In the genomic region with DNA sequence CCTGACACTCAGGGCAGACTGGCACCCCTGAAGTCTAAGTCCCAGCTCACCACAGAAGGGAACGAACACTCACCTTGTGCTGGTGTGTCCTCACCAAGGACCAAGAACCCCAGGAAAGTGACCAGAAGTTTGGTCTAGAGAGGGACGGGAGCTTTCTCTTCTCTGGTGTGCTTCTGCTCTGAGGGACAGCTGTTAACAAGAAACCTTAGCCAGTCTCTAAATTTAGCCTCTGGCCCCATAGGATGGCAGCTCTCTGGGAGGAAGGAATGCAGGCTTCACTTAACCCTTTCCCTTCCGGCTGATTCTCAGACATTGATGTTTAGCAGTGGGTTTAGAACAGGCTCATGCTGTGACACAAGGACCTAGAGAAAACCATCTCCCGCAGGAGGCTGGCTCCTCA, we compare ENCODE assay signal across 12 mouse cellular contexts. TPM values are rescaled to one million over a fixed set of nuclear protein-coding genes. Genes with fewer than 3 reads are reported as not detected.
DNase-seq lines count a peak whose midpoint lies in the region; ATAC-seq lines count a peak whose summit lies in the region.
"Had no signal": no experiment of that assay in that cellular context is flagged by ENCODE, and none has a peak within 500 bp of the region (broad histone marks: within the 10 kb centered on the region; RNA-seq: fewer than 3 reads in every experiment).

A gene (minus strand): TSS at position 204 of the 400 bp plus-strand sequence.

- H3K9me3 ChIP-seq in hindbrain, embryonic 11.5 days (ENCODE audit: control insufficient read depth, low read length) = no peaks in the 10 kb centered on the region
- no peaks in the 10 kb centered on the region for H3K9me3 ChIP-seq in hindbrain, embryonic 14.5 days (ENCODE audit: control insufficient read depth, low read length)
- H3K9me3 ChIP-seq in liver, embryonic 11.5 days (ENCODE audit: control insufficient read depth, low read length) = no peaks in the 10 kb centered on the region

- no peak within 1 kb of the TSS for H3K4me3 ChIP-seq in hindbrain, embryonic 11.5 days (ENCODE audit: low read depth, low read length)
- H3K4me3 ChIP-seq in hindbrain, embryonic 14.5 days (replicated peaks; ENCODE audit: low read length) = no peak within 1 kb of the TSS
- H3K4me3 ChIP-seq in liver, embryonic 11.5 days (ENCODE audit: low read depth, low read length) = no peak within 1 kb of the TSS

- H3K9ac ChIP-seq in hindbrain, embryonic 11.5 days (ENCODE audit: low read depth, low read length) = 0 out of 2 replicates have a peak within 1 kb of the TSS, but pooled peaks have one; percentile 12
- H3K9ac ChIP-seq in hindbrain, embryonic 14.5 days = no peak within 1 kb of the TSS
- no peak within 1 kb of the TSS for H3K9ac ChIP-seq in liver, embryonic 11.5 days (ENCODE audit: low read depth, low read length)
- H3K9ac ChIP-seq: liver, embryonic 14.5 days had no signal

- no peaks in the 10 kb centered on the region for H3K27me3 ChIP-seq in hindbrain, embryonic 11.5 days (ENCODE audit: control insufficient read depth, insufficient read depth, low read length)
- no peaks in the 10 kb centered on the region for H3K27me3 ChIP-seq in hindbrain, embryonic 14.5 days (ENCODE audit: control insufficient read depth, insufficient read depth, low read length)
- H3K27me3 ChIP-seq in liver, embryonic 11.5 days (replicated peaks; ENCODE audit: control insufficient read depth, insufficient read depth, low read length) = no peaks in the 10 kb centered on the region

- peak; percentile 35 for DNase-seq in hindbrain, embryonic 11.5 days (ENCODE audit: low spot score)
- no peak for DNase-seq in hindbrain, embryonic 14.5 days (ENCODE audit: low spot score)
- DNase-seq in gastrocnemius, adult 8-10 months (ENCODE audit: low spot score in 2 of 2) = no peak
- no peak for DNase-seq in heart, postnatal 25 days (ENCODE audit: low spot score)
- DNase-seq in skeletal muscle tissue, adult 2 months (ENCODE audit: low read depth, low spot score) = peak; percentile 70
- DNase-seq in adrenal gland, adult 2 months = no peak
- no peak for DNase-seq in liver, embryonic 11.5 days (ENCODE audit: low spot score)
- no peak for DNase-seq in right cerebral cortex, postnatal 10 days (ENCODE audit: low spot score in 2 of 2)
- DNase-seq: adrenal gland, postnatal 10 days; kidney, postnatal 10 days; thymus, postnatal 14 days had no signal

- H3K27ac ChIP-seq in hindbrain, embryonic 11.5 days (ENCODE audit: low read depth, low read length) = no peak within 1 kb of the TSS
- no peak within 1 kb of the TSS for H3K27ac ChIP-seq in hindbrain, embryonic 14.5 days
- no peak within 1 kb of the TSS for H3K27ac ChIP-seq in liver, embryonic 11.5 days (ENCODE audit: low read depth, low read length)
- H3K27ac ChIP-seq: liver, embryonic 14.5 days had no signal

- intact Hi-C loops in heart, postnatal 25 days (cut with DNase I) = no loop called here

- 0 out of 2 replicates have a peak within 1 kb of the TSS, but pooled peaks have one; percentile 11 for H3K4me2 ChIP-seq in hindbrain, embryonic 11.5 days (replicated peaks; ENCODE audit: low read depth, low read length)
- no peak within 1 kb of the TSS for H3K4me2 ChIP-seq in hindbrain, embryonic 14.5 days (replicated peaks)
- no peak within 1 kb of the TSS; the same call in 1 of the 2 replicates for H3K4me2 ChIP-seq in liver, embryonic 11.5 days

- no peak for ATAC-seq in hindbrain, embryonic 11.5 days (ENCODE audit: low FRiP score)
- no peak for ATAC-seq in hindbrain, embryonic 14.5 days (ENCODE audit: low FRiP score)
- no peak for ATAC-seq in liver, embryonic 11.5 days (replicated peaks; ENCODE audit: low FRiP score)

- no peaks in the 10 kb centered on the region for H3K36me3 ChIP-seq in hindbrain, embryonic 11.5 days (ENCODE audit: control insufficient read depth, insufficient read depth, low read length)
- H3K36me3 ChIP-seq in hindbrain, embryonic 14.5 days (replicated peaks; ENCODE audit: control insufficient read depth, insufficient read depth) = no peaks in the 10 kb centered on the region
- no peaks in the 10 kb centered on the region for H3K36me3 ChIP-seq in liver, embryonic 11.5 days (ENCODE audit: control insufficient read depth, insufficient read depth, low read length)

- no peaks in the 10 kb centered on the region for H3K4me1 ChIP-seq in hindbrain, embryonic 11.5 days (replicated peaks; ENCODE audit: control insufficient read depth, insufficient read depth, low read length)
- no peaks in the 10 kb centered on the region for H3K4me1 ChIP-seq in hindbrain, embryonic 14.5 days (replicated peaks; ENCODE audit: control insufficient read depth, insufficient read depth, low read length)
- H3K4me1 ChIP-seq in liver, embryonic 11.5 days (replicated peaks; ENCODE audit: control insufficient read depth, insufficient read depth, low read length) = peaks cover 10% of the 10 kb centered on the region

- WGBS in hindbrain, embryonic 11.5 days = 64% methylated on average over 4 of the region's 4 CpGs
- WGBS in hindbrain, embryonic 14.5 days = 62% methylated on average over 4 of the region's 4 CpGs
- WGBS in liver, embryonic 11.5 days = 44% methylated on average over 4 of the region's 4 CpGs

RNA-seq across cellular contexts. Expression of the gene that starts here (rescaled TPM):
- polyA plus RNA-seq in hindbrain, embryonic 11.5 days (2014; fragmentation: Nextera tagmentation; extraction: Ambion mirVana) = 2.0 and 2.2 TPM in 2 replicates
- polyA plus RNA-seq in hindbrain, embryonic 14.5 days (2014; fragmentation: Nextera tagmentation; extraction: Ambion mirVana) = 1.1 TPM in 2 replicates
- total RNA-seq in gastrocnemius, adult 8-10 months (2022) = 10 to 100 TPM; 60.7 to 80.1 (median 69.3) TPM
- total RNA-seq in heart, postnatal 25 days (2021) = 10 to 100 TPM; 42.5 to 48.0 TPM
- under 1 TPM; 0.07 to 0.12 TPM for total RNA-seq in adrenal gland, adult 2 months (2021)
- 0.03 and 0.10 TPM in 2 replicates for polyA plus RNA-seq in adrenal gland, adult 2 months (2012; rRNA removed)
- polyA plus RNA-seq in liver, embryonic 11.5 days (2014; fragmentation: Nextera tagmentation; extraction: Ambion mirVana) = 0.84 and 1.0 TPM in 2 replicates

Comparison
In these comparisons a context has a peak if more than half of its experiments do, and no peak if none do; other contexts are left out.
1. RNA of the gene that starts here (total RNA-seq): 60.7 to 80.1 TPM in gastrocnemius, adult 8-10 months and 42.5 to 48.0 TPM in heart, postnatal 25 days; 0.07 to 0.12 TPM in adrenal gland, adult 2 months; every median in the first group is over 10 times any median in the second.
2. DNase-seq: peak in hindbrain, embryonic 11.5 days (single experiment) and skeletal muscle tissue, adult 2 months (single experiment); none in hindbrain, embryonic 14.5 days (single experiment), gastrocnemius, adult 8-10 months (0 of 2), heart, postnatal 25 days (single experiment), adrenal gland, adult 2 months (single experiment), liver, embryonic 11.5 days (single experiment) and right cerebral cortex, postnatal 10 days (0 of 2).